Comparison of ENCODE assay signal across 8 mouse cellular contexts in the genomic region with DNA sequence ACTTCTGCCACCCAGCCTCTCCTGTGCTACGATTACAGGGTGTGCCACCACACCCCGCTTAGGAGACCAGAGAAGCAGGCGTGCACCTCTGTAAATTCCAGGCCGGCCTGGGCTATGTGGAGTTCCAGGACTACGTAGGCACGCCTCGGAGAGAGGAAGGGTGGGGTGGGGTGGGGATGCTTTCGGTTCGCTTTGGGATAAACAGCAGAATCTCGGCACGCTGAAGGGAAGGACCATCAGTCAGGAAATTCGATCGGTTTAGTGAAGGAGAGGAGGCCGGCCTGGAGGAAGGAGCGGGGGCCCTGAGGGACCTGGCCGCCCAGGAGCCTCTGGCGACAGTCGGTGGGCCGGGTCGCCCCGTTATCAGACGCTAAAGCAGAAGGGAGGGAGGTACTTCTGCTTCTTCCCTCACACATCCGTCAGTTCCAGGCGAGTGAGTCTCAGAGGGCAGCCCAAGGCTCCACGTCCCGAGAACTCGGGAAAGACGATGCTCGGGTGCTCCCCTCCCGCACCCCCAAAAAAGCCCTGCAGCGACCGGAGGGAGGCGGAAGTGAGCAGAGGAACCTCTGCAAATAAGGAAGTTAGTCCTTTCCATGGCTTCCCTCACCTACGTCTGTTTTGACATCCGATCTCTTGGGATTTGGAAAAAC. TPM values are rescaled to one million over a fixed set of nuclear protein-coding genes. Genes with fewer than 3 reads are reported as not detected.
A peak's percentile ranks its signal among the peaks of the same experiment; 100 is the strongest.
DNase-seq lines count a peak whose midpoint lies in the region; ATAC-seq and TF ChIP-seq lines count a peak whose summit lies in the region.

No protein-coding gene starts in this region.

- intact Hi-C loops in left cerebral cortex, postnatal 10 days (cut with DNase I), result no loop called here

- peak; percentile 45 for TF ChIP-seq CTCF in cortical plate, adult 2 months (IDR thresholded peaks at IDR 0.05; ENCODE audit: extremely low read depth, insufficient read depth, low read length)

- DNase-seq in gastrocnemius, postnatal 10 days, result peak; percentile 76
- DNase-seq in intestine, embryonic 14.5 days (ENCODE audit: low spot score), result peak; percentile 91
- peak; percentile 67 to 89 for DNase-seq in left cerebral cortex, postnatal 10 days (ENCODE audit: extremely low spot score in 1 of 2, low spot score in 2 of 2)
- peak; percentile 76 for DNase-seq in right cerebral cortex, postnatal 25 days
- peak; percentile 66 to 81 for DNase-seq in urinary bladder, postnatal 36 days (ENCODE audit: low spot score in 2 of 2)

- peaks cover 8% of the 10 kb centered on the region for H3K36me3 ChIP-seq in intestine, embryonic 14.5 days (ENCODE audit: control insufficient read depth, insufficient read depth, low read length)

- H3K9me3 ChIP-seq in intestine, embryonic 14.5 days (ENCODE audit: control insufficient read depth, low read length), result no peaks in the 10 kb centered on the region

- peak overlapping the region; percentile 62 for H3K27ac ChIP-seq in cortical plate, adult 2 months (ENCODE audit: insufficient read depth, low read length)
- H3K27ac ChIP-seq in intestine, embryonic 14.5 days (ENCODE audit: low read depth), result peak overlapping the region; percentile 97

- peak overlapping the region; percentile 60 for H3K4me2 ChIP-seq in intestine, embryonic 14.5 days (ENCODE audit: low read length)

- peak overlapping the region; percentile 71 for H3K4me3 ChIP-seq in cortical plate, adult 2 months (ENCODE audit: insufficient read depth, low read length)
- H3K4me3 ChIP-seq in intestine, embryonic 14.5 days (ENCODE audit: low read depth, low read length), result peak overlapping the region; percentile 63

- peak overlapping the region; percentile 80 for H3K9ac ChIP-seq in intestine, embryonic 14.5 days (ENCODE audit: low read length)

- peak; percentile 42; the same call in 1 of the 2 replicates for TF ChIP-seq POLR2A in cortical plate, adult 2 months (IDR thresholded peaks at IDR 0.05; ENCODE audit: extremely low read depth, insufficient read depth, low read length)

- peak; percentile 65 for ATAC-seq in activated CD4-positive, CD25-positive, alpha-beta regulatory T cell, adult 4 months
- peak; percentile 88 for ATAC-seq in intestine, embryonic 14.5 days (replicated peaks; ENCODE audit: low FRiP score, low TSS enrichment, low read depth)
- peak; percentile 82 for ATAC-seq in megakaryocyte progenitor cell, adult 5-6 weeks (replicated peaks; ENCODE audit: poor library complexity)

- H3K27me3 ChIP-seq in intestine, embryonic 14.5 days (replicated peaks; ENCODE audit: control insufficient read depth, insufficient read depth, low read length), result no peaks in the 10 kb centered on the region

- WGBS in intestine, embryonic 14.5 days, result under 1% methylated on average over 35 of the region's 35 CpGs

- H3K4me1 ChIP-seq in cortical plate, adult 2 months (ENCODE audit: control insufficient read depth, insufficient read depth, low read length), result no peaks in the 10 kb centered on the region
- no peaks in the 10 kb centered on the region; the same call in 1 of the 2 replicates for H3K4me1 ChIP-seq in intestine, embryonic 14.5 days (replicated peaks; ENCODE audit: control insufficient read depth, insufficient read depth, low read length)

RNA-seq across cellular contexts. Expression of a gene that starts 6.2 kb away (rescaled TPM):
- polyA plus RNA-seq in activated CD4-positive, CD25-positive, alpha-beta regulatory T cell, adult 4 months (2017; shearing (Covaris generic)), result 100 to 1,000 TPM; 350 to 389 TPM
- 175 and 184 TPM in 2 replicates for polyA plus RNA-seq in cortical plate, adult 2 months (2012; rRNA removed)
- 100 to 1,000 TPM; 464 to 488 TPM for total RNA-seq in gastrocnemius, postnatal 10 days (2021)
- polyA plus RNA-seq in intestine, embryonic 14.5 days (2014; fragmentation: Nextera tagmentation; extraction: Ambion mirVana), result 593 and 604 TPM in 2 replicates
- total RNA-seq in left cerebral cortex, postnatal 10 days (2021), result 100 to 1,000 TPM; 244 to 255 TPM
- total RNA-seq in megakaryocyte progenitor cell, adult 5-6 weeks (2015), result 402 and 411 TPM in 2 replicates
- 408 and 433 TPM in 2 replicates for total RNA-seq in megakaryocyte progenitor cell, adult 5-6 weeks (2017)

RNA-seq across cellular contexts. Expression of a gene that starts 30.6 kb away (rescaled TPM):
- 100 to 1,000 TPM; 216 to 267 TPM for polyA plus RNA-seq in activated CD4-positive, CD25-positive, alpha-beta regulatory T cell, adult 4 months (2017; shearing (Covaris generic))
- polyA plus RNA-seq in cortical plate, adult 2 months (2012; rRNA removed), result 82.0 and 82.2 TPM in 2 replicates
- 100 to 1,000 TPM; 126 to 127 TPM for total RNA-seq in gastrocnemius, postnatal 10 days (2021)
- 209 and 231 TPM in 2 replicates for polyA plus RNA-seq in intestine, embryonic 14.5 days (2014; fragmentation: Nextera tagmentation; extraction: Ambion mirVana)
- 100 to 1,000 TPM; 184 to 195 TPM for total RNA-seq in left cerebral cortex, postnatal 10 days (2021)
- 92.6 and 131 TPM in 2 replicates for total RNA-seq in megakaryocyte progenitor cell, adult 5-6 weeks (2015)
- 47.2 and 60.3 TPM in 2 replicates for total RNA-seq in megakaryocyte progenitor cell, adult 5-6 weeks (2017)

RNA-seq across cellular contexts. Expression of a gene that starts 47.5 kb away (rescaled TPM):
- polyA plus RNA-seq in activated CD4-positive, CD25-positive, alpha-beta regulatory T cell, adult 4 months (2017; shearing (Covaris generic)), result 10 to 100 TPM; 80.2 to 95.9 TPM
- polyA plus RNA-seq in cortical plate, adult 2 months (2012; rRNA removed), result 17.8 and 18.4 TPM in 2 replicates
- total RNA-seq in gastrocnemius, postnatal 10 days (2021), result 10 to 100 TPM; 11.0 to 12.3 TPM
- polyA plus RNA-seq in intestine, embryonic 14.5 days (2014; fragmentation: Nextera tagmentation; extraction: Ambion mirVana), result 34.6 and 36.8 TPM in 2 replicates
- 10 to 100 TPM; 31.2 to 32.2 TPM for total RNA-seq in left cerebral cortex, postnatal 10 days (2021)
- 25.8 and 26.6 TPM in 2 replicates for total RNA-seq in megakaryocyte progenitor cell, adult 5-6 weeks (2015)
- total RNA-seq in megakaryocyte progenitor cell, adult 5-6 weeks (2017), result 36.6 and 47.5 TPM in 2 replicates

Comparison
In these comparisons a context has a peak if more than half of its experiments do, and no peak if none do; other contexts are left out.
1. Peak in every context shown above with its lines: DNase-seq, ATAC-seq, H3K4me3 ChIP-seq and H3K27ac ChIP-seq.